Mouse (Mus musculus): ENCODE data around the gene Cdkn1a.
"Not testable (repeated sequence)": the region's sequence is repeated elsewhere in the genome, so short reads cannot be mapped to it uniquely, and the experiment has no call there.

Gene Cdkn1a

GRCm38 (mm10) chr17:29058487-29058886 is 32.3 kb upstream of the Cdkn1a start:
- DNase-seq (ENCODE audit: low read depth), result no peak

- DNase-seq (ENCODE audit: low read depth), result no peak
Observed at GRCm38 (mm10) chr17:29059581-29059980, 31.2 kb upstream of the Cdkn1a start.

DNA sequence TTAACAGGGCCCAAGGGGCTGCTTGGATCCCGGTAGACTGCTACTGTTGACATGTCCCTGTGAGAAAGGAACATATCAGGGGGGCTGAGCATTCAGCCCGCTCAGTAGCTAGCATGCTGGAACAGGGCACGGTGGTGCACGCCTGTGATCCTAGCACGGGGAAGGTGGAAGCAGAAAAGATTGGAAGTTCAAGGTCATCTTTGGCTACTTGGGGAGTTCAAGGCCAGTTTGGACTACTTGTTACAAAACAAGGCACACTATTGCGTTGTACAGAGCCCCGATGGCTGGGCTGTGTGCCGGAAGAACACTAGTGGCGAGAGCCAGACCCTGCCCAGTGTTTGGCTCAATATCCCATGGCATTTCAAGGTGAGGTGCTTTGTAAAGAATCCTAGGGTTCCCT is 29.8 kb upstream of the Cdkn1a start:
- no peak for DNase-seq (ENCODE audit: low read depth)

DNA sequence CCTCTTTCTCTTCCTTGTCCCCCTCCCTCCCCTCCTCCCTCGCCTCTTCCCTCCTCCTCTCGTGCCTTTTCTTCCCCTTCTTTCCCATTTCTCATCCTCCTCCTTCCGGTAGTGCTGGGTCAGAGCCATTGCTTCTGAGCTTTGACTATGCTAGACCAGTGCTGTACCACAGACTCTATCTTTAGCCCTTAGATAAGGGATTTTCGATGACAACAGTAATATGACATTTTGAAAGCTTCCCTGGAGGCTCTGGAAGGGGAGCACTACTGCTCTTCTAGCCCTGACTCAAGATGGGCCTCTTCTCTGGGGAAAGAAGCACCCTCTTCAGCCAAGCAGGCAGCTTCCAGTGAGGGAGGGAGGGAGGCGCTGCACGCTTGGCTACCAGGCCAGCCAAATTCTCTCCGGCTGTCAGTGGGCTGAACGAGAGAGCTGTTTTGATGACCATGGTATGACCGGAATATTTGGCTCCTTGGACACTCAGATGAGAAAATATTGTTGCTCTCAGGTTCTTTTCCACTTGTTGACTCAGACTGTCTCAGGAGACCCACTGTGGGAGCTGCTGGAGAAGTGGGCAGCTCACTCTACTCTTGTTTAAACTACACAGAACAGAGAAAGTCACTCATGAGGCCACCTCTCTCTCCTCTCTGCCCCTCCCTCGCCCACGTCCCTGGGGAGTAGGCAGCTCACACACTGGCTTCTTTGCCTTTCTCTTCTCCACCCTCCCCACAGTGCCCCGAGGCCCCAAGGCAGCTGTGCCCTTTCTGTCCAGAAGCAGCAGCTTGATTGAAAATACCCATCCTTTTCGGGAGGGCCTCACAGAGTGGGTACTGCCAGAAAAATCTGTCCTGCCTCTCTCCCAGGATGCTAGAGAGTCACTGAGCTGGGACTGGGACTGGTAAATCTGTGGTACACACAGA is 28.4 kb upstream of the Cdkn1a start:
- DNase-seq (ENCODE audit: low read depth), result no peak

DNA sequence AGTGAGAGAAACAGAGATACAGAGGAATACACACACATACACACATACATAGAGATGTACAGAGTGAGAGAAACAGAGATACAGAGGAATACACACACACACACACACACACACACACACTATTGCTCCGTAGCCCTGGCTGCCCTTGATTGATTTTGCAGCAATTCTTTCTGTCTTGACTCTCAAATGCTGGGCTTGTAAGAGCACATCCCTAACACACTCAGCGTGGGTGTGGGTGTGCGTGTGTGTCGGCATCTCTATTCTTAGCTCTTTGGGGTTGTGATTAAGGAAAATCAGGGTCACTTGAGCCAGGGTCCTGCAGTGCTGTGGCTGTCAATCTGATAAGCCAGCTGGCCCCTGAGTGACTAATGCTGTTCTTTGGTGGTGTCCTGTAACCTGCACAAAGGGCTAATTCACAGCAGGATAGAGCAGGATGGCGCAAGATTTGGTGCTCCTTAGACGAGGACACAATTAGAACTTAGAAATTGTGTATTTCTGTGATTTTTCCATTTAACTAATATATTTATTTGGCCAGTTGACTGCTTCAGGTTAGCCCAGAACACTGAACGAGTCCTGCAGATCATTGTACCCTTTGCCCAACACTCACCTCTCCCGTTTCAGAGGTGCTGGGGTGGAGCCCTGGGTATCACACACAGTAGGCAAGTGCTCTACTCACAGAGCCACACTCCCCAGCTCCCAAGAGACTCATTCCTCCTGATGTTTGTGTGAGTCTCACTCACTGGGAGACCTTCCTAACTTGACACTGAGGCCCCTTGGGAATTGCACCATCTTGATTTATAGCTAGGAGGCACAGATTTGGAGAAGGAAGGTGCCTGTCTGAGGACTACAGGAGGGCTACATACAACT is 27.4 kb upstream of the Cdkn1a start:
- DNase-seq (ENCODE audit: low read depth), result no peak

GRCm38 (mm10) chr17:29063988-29064285 is 26.8 kb upstream of the Cdkn1a start:
- no peak for DNase-seq (ENCODE audit: low read depth)

DNA sequence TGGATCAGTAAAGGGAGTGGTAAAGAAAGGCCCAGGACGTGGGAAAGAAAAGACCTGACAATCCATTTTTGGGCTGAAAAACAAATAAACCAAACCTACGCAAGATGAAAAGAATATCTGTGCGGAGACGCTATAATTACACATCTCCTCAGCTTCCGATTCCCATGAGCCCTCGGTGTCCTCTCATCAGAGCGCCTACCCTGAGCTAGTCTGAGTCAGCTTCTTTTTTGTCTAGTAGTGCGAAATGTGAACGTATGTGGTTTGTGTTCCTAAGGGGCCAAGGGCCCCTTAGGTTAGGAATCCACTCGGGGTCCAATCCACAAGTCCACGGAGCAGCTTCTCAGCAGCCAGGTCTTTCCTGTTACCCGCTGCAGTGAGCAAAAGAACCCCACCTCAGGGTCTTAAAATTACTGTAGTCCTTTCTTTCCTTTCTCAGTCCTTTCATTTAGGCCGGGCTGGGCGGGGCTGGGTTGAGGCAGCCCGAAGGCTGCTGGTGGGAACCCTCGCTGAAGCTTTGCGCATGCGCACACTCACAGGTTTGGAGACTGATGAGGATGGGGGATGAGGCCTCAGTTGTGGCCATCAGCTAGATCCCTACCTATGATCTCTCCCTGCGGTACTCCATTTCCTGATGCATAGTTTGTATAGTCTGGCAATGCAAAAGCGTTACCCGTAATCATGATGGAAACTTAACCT is 25.4 kb upstream of the Cdkn1a start:
- DNase-seq (ENCODE audit: low read depth), result no peak

- no peak for DNase-seq (ENCODE audit: low read depth)
Observed at GRCm38 (mm10) chr17:29065971-29066370, 24.8 kb upstream of the Cdkn1a start.

DNA sequence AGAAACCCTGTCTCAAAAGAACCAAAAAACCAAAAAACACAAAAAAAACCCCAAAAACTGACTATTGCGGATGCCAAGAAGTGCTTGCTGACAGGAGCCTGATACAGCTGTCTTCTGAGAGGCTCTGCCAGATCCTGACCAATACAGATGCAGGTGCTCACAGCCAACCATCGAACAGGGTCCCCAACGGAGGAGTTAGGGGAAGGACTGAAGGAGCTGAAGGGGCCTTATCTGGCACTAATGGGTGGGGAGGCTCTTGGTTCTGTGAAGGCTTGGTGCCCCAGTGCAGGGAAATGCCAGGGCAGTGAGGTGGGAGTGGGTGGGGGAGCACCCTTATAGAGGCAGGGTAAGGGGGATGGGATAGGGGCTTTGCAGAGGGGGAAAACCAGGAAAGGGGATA is 23.4 kb upstream of the Cdkn1a start:
- DNase-seq (ENCODE audit: low read depth), result not testable (repeated sequence)

DNA sequence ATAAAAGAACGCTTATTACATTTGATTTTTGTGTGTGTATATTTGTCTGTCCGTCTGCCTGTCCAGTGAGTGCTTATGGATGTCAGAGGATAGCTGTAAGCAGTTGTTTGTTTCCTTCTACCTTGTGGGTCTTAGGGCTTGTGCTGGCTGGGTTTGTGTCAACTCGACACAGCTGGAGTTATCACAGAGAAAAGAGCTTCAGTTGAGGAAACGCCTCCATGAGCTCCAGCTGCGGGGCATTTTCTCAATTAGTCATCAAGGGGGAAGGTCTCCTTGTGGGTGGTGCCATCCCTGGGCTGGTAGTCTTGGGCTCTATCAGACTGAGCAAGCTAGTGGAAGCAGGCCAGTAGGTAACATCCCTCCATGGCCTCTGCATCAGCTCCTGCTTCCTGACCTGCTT is 22.9 kb upstream of the Cdkn1a start:
- DNase-seq (ENCODE audit: low read depth), result no peak

DNA sequence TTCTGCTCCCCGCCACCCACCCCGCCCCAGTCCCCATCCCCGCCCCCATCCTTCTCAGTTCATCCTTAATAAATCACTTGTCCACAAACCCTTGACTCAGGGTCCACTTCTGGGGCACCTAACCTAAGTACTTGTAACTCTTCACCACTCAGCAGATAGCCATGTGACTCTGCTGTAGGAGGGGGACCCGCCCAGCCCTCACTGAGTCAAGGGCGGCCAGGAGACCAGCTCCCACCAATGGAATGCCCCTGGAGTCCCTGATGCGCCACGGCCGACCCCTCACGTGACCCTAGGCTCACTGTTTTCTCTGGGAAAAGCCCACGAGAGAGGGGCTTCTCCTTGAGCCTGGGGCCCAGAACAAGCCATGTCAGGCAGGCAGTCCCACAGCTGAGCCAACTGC is 21.7 kb upstream of the Cdkn1a start:
- no peak for DNase-seq (ENCODE audit: low read depth)

DNA sequence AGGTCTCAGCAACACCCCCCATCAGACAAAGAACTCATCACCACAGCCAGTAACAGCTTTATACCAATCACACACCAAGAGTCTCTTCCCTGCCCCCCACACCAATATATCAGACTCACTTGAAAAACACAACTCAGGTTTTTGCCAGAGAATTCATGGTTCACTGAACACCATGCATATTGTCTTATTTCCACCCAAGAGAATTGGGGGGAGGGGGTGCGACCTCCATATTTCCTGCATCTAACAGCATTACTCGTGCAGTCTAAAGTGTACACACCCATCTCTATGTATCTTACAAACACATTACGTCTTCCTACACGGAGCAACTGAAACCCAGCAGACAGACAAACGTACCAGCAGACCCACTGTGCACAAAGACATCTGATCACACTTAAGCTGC is 19.0 kb upstream of the Cdkn1a start:
- DNase-seq (ENCODE audit: low read depth), result no peak

- DNase-seq (ENCODE audit: low read depth), result no peak
Observed at GRCm38 (mm10) chr17:29072701-29073307, 18.0 kb upstream of the Cdkn1a start.

GRCm38 (mm10) chr17:29073313-29073712 is 17.5 kb upstream of the Cdkn1a start:
- DNase-seq (ENCODE audit: low read depth), result no peak

DNA sequence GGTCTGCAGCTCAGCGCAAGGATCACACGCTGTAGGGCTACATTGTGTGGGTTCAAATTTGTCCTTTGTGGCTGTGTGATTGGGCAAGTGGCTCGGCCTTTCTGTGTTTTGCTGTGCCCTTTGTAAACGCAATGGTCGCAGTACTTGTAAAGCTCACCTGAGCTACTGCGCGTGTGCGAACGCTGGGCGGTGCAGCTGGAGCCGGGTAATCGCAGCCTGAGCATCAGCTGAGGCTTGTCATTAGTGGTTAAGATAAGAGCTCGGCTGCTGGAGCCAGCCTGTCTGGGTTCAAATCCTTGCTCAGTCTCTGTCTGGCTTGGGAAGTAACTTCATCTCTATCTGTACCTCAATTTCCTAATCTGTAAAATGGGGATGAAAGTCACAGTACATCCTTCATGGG is 16.7 kb upstream of the Cdkn1a start:
- DNase-seq (ENCODE audit: low read depth), result no peak

- no peak for DNase-seq (ENCODE audit: low read depth)
Observed at GRCm38 (mm10) chr17:29076235-29076634, 14.5 kb upstream of the Cdkn1a start.

GRCm38 (mm10) chr17:29077786-29078509 is 12.8 kb upstream of the Cdkn1a start:
- no peak for DNase-seq (ENCODE audit: low read depth)

DNA sequence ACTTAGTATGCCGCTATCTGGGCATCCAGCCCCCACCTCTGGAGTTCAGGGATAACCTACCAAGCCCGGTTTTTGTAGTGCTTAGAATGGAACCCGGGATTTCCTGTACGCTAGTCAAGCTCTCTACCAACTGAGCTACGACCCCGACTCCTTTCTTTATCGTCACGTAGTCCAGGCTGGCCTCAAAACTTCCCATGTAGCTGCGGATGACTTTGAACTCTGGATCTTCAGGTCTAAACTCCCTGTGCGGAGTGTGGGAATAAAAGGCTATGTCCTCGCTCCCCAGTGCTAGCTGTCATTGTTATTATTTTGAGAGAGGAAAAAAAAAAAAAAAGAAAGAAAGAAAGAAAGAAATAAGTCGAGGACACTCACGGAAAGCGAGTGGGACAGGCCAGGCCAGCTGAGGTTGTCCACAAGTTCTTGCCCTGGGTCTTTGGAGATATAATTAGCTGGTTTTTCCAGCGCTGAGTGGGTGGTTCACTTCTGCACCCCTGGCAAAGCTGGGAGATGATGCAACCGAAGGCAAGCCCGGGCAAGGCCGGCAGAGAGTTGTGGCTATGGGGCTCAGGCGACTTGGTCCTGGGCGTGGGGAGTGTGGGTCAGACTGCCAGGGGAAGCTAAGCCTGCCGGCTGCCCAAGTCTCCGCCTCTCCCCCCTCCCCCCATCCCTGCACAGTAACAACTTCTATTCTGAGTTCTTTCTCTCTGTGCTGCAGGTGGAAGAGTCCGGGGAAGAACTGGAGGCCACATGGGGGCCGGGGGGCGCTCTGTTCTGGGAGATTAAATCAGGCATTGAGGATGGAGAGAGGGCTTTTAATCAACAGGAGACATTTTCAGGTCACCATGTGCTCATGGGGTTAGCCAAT is 12.0 kb upstream of the Cdkn1a start:
- DNase-seq (ENCODE audit: low read depth), result no peak

- peak; percentile 46 for DNase-seq (ENCODE audit: low read depth)
Observed at GRCm38 (mm10) chr17:29080758-29081617, 9.8 kb upstream of the Cdkn1a start.
